Mouse (Mus musculus) cerebellum, postnatal 25 days (tissue): ENCODE data around the gene Kdm2a.

ENCODE experiments used
- DNase-seq, 2 experiments: peaks; one replicate each; pipeline ENCODE4 v3.0.0; 2021; ENCODE audit warnings: mixed read lengths in 2 of 2

Kdm2a gene

GRCm38 (mm10) chr19:4397798-4398629 lies at the start of gene Kdm2a:
Gene Kdm2a (minus strand): TSS chr19:4398285.
- DNase-seq, result peak; percentile 66 to 73

GRCm38 (mm10) chr19:4447445-4447844 lies 49.4 kb upstream of the Kdm2a start:
- DNase-seq, result peak in 1 of 2 experiments; percentile 35

GRCm38 (mm10) chr19:4446661-4447420 lies 48.8 kb upstream of the Kdm2a start:
- DNase-seq, result peak; percentile 55 to 77

GRCm38 (mm10) chr19:4442408-4442807 lies 44.3 kb upstream of the Kdm2a start:
- DNase-seq, result peak; percentile 89

GRCm38 (mm10) chr19:4441621-4442161 lies 43.6 kb upstream of the Kdm2a start:
- peak in 1 of 2 experiments; percentile 45 for DNase-seq

- DNase-seq, result peak; percentile 66 to 78
Observed at GRCm38 (mm10) chr19:4441090-4441591, 43.1 kb upstream of the Kdm2a start.

- peak in 1 of 2 experiments; percentile 41 for DNase-seq
Observed at GRCm38 (mm10) chr19:4440222-4440621, 42.1 kb upstream of the Kdm2a start.

- DNase-seq, result peak; percentile 23 to 61
Observed at GRCm38 (mm10) chr19:4439161-4439801, 41.2 kb upstream of the Kdm2a start, which contains the start of gene Rhod. Gene Rhod (minus strand): TSS chr19:4439432.

- no peak for DNase-seq
Observed at GRCm38 (mm10) chr19:4438791-4439160, 40.7 kb upstream of the Kdm2a start.

- no peak for DNase-seq
Observed at GRCm38 (mm10) chr19:4437886-4438285, 39.8 kb upstream of the Kdm2a start.

GRCm38 (mm10) chr19:4436254-4436653 lies 38.2 kb upstream of the Kdm2a start:
- peak in 1 of 2 experiments; percentile 1 for DNase-seq

GRCm38 (mm10) chr19:4434999-4435398 lies 36.9 kb upstream of the Kdm2a start:
- DNase-seq, result peak in 1 of 2 experiments; percentile 1

- DNase-seq, result peak in 1 of 2 experiments; percentile 2
Observed at GRCm38 (mm10) chr19:4433756-4434155, 35.7 kb upstream of the Kdm2a start.

GRCm38 (mm10) chr19:4430091-4430620 lies 32.1 kb upstream of the Kdm2a start:
- DNase-seq, result peak in 1 of 2 experiments; percentile 1

GRCm38 (mm10) chr19:4425610-4426366 lies 27.7 kb upstream of the Kdm2a start:
- peak in 1 of 2 experiments; percentile 59 for DNase-seq

GRCm38 (mm10) chr19:4423021-4423420 lies 24.9 kb upstream of the Kdm2a start:
- DNase-seq, result no peak

GRCm38 (mm10) chr19:4422581-4422980 lies 24.5 kb upstream of the Kdm2a start:
- DNase-seq, result no peak

GRCm38 (mm10) chr19:4420153-4420910 lies 22.2 kb upstream of the Kdm2a start:
- DNase-seq, result peak; percentile 76 to 78

- DNase-seq, result peak in 1 of 2 experiments; percentile 20
Observed at GRCm38 (mm10) chr19:4419711-4420110, 21.6 kb upstream of the Kdm2a start.

- no peak for DNase-seq
Observed at GRCm38 (mm10) chr19:4417713-4418112, 19.6 kb upstream of the Kdm2a start.

- peak; percentile 75 to 91 for DNase-seq
Observed at GRCm38 (mm10) chr19:4417183-4417582, 19.1 kb upstream of the Kdm2a start.
